Mouse (Mus musculus) ES-Bruce4 (cell line): Measurements from ENCODE around the gene Cfap54. TPM values are rescaled to one million over a fixed set of nuclear protein-coding genes. Genes with fewer than 3 reads are reported as not detected.
A peak's percentile ranks its signal among the peaks of the same experiment; 100 is the strongest.

ENCODE experiments used
- H3K27ac ChIP-seq: 2 replicates; pipeline ENCODE4 v1.5.1; 2012; ENCODE audit warnings: low read length, inconsistent platforms; ENCODE audit not compliant: insufficient read depth
- H3K27me3 ChIP-seq: 2 replicates; pipeline ENCODE4 v1.6.1; 2012; ENCODE audit warnings: mild to moderate bottlenecking, low read length, inconsistent platforms; ENCODE audit not compliant: control insufficient read depth, poor library complexity, insufficient read depth, severe bottlenecking
- H3K36me3 ChIP-seq: 2 replicates; pipeline ENCODE4 v1.6.1; 2012; ENCODE audit warnings: inconsistent platforms, mild to moderate bottlenecking, low read length, moderate library complexity; ENCODE audit not compliant: control insufficient read depth, poor library complexity, insufficient read depth, severe bottlenecking
- H3K4me1 ChIP-seq: one replicate; pipeline ENCODE4 v1.8.1; 2011; ENCODE audit warnings: low read length; ENCODE audit not compliant: control insufficient read depth, insufficient read depth
- H3K4me3 ChIP-seq: 2 replicates; pipeline ENCODE4 v1.5.1; 2011; ENCODE audit warnings: low read depth, mild to moderate bottlenecking, low read length
- H3K9ac ChIP-seq: 2 replicates; pipeline ENCODE4 v1.6.1; 2012; ENCODE audit warnings: low read depth, mild to moderate bottlenecking, inconsistent platforms; ENCODE audit not compliant: poor library complexity, severe bottlenecking
- H3K9me3 ChIP-seq: replicated peaks from 2 replicates; pipeline ENCODE4 v1.6.1; 2012; ENCODE audit warnings: mild to moderate bottlenecking, low read length, inconsistent platforms; ENCODE audit not compliant: control insufficient read depth, poor library complexity, insufficient read depth, severe bottlenecking
- CTCF ChIP-seq: IDR thresholded peaks from one replicate; pipeline ENCODE4 v1.8.1; 2011; ENCODE audit warnings: low read depth, low read length
- EP300 ChIP-seq: IDR thresholded peaks from 2 replicates; pipeline ENCODE4 v1.6.1; 2011; ENCODE audit warnings: low read depth, low read length; ENCODE audit not compliant: insufficient read depth
- POLR2A ChIP-seq: IDR thresholded peaks from one replicate; pipeline ENCODE4 v1.8.1; 2011; ENCODE audit warnings: low read length; ENCODE audit not compliant: insufficient read depth
- polyA plus RNA-seq: library from polyadenylated mRNA; stranded (reverse); fragments of >200 nt; gene quantifications from 2 replicates; pipeline ENCODE4 v1.2.4, GENCODE M21; 2011; ENCODE audit warnings: low read depth; ENCODE audit not compliant: missing spikeins, insufficient read depth, insufficient read length

Cfap54 gene
- polyA plus RNA-seq, 1 experiment, result not detected

GRCm38 (mm10) chr10:93071753-93072152, 9.7 kb downstream of the Cfap54 start:
- Histone ChIP-seq H3K9me3 (peaks cover 5% of the 10 kb centered on the region), H3K36me3 (no peaks in the 10 kb centered on the region), H3K9ac (no peak overlapping the region), H3K27me3 (no peaks in the 10 kb centered on the region), H3K4me3 (no peak overlapping the region), H3K4me1 (no peaks in the 10 kb centered on the region), H3K27ac (no peak overlapping the region)
- TF ChIP-seq CTCF (no peak), POLR2A (no peak), EP300 (no peak)

GRCm38 (mm10) chr10:93070121-93070898, 11.1 kb downstream of the Cfap54 start:
- Histone ChIP-seq H3K4me1 (no peaks in the 10 kb centered on the region), H3K36me3 (no peaks in the 10 kb centered on the region), H3K9me3 (peaks cover 5% of the 10 kb centered on the region), H3K27me3 (no peaks in the 10 kb centered on the region), H3K27ac (peak overlapping the region; percentile 60), H3K4me3 (no peak overlapping the region), H3K9ac (no peak overlapping the region)
- TF ChIP-seq CTCF (peak; percentile 65), POLR2A (no peak)

DNA sequence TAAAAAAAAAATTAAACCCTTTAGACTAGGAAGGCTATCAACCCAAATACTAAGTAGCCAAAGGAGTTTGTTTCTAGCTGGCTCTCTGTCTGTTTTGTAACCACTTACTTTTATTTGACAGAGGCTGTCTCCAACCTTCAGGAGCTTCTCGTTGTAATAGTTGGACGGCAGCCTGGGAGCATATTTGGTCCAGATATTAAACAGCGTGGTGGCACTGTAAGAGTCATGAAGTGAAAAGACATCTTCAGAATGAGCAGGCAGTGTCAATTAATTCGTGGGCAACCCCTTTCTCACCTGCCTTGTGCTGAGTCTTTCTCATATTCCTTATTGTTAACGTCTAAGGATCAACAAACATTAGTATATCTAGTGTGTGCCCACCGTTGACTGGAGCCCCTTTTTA, 11.7 kb downstream of the Cfap54 start:
- no peaks in the 10 kb centered on the region for H3K27me3 ChIP-seq
- H3K9ac ChIP-seq, result no peak overlapping the region
- H3K9me3 ChIP-seq, result peaks cover 5% of the 10 kb centered on the region
- no peaks in the 10 kb centered on the region for H3K36me3 ChIP-seq
- H3K4me3 ChIP-seq, result no peak overlapping the region
- H3K4me1 ChIP-seq, result no peaks in the 10 kb centered on the region
- TF ChIP-seq POLR2A, result no peak
- no peak for TF ChIP-seq EP300
- TF ChIP-seq CTCF, result no peak
- peak overlapping the region; percentile 60 for H3K27ac ChIP-seq

GRCm38 (mm10) chr10:93069041-93069679, 12.3 kb downstream of the Cfap54 start:
- Histone ChIP-seq H3K9ac (no peak overlapping the region), H3K9me3 (peaks cover 5% of the 10 kb centered on the region), H3K4me3 (no peak overlapping the region), H3K4me1 (no peaks in the 10 kb centered on the region), H3K36me3 (no peaks in the 10 kb centered on the region), H3K27me3 (no peaks in the 10 kb centered on the region), H3K27ac (peak overlapping the region; percentile 61)
- TF ChIP-seq CTCF (no peak), EP300 (peak; percentile 47; the same call in 1 of the 2 replicates)

GRCm38 (mm10) chr10:93064973-93065372, 16.4 kb downstream of the Cfap54 start:
- Histone ChIP-seq H3K36me3 (no peaks in the 10 kb centered on the region), H3K9me3 (peaks cover 5% of the 10 kb centered on the region), H3K27ac (no peak overlapping the region), H3K4me3 (no peak overlapping the region), H3K9ac (no peak overlapping the region), H3K4me1 (no peaks in the 10 kb centered on the region), H3K27me3 (no peaks in the 10 kb centered on the region; the same call in 1 of the 2 replicates)
- TF ChIP-seq CTCF (no peak), EP300 (no peak), POLR2A (no peak)

DNA sequence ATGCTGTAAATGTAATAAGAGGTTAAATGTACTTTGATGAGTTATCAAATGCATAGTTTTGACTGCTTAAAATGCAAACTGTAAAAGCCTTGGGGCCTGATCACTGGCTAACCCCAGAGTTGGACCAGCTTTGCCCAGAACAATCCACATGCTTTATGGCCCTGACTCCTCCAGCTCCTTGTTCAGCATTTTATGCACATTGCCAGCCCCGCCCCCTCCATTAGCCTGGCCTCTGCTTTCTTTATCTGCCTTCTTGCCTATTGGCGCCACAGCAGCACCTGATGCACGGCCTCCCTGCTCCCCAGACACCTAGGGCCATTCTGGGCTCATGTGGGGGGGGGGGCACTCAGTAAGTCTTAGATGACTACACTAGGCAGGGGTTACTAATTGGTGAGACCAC, 17.8 kb downstream of the Cfap54 start:
- H3K27ac ChIP-seq, result no peak overlapping the region
- no peaks in the 10 kb centered on the region; the same call in 1 of the 2 replicates for H3K27me3 ChIP-seq
- no peaks in the 10 kb centered on the region for H3K36me3 ChIP-seq
- H3K4me3 ChIP-seq, result no peak overlapping the region
- H3K4me1 ChIP-seq, result no peaks in the 10 kb centered on the region
- no peak overlapping the region for H3K9ac ChIP-seq
- TF ChIP-seq CTCF (no peak), EP300 (no peak), POLR2A (no peak)
- no peaks in the 10 kb centered on the region; the same call in none of the 2 replicates for H3K9me3 ChIP-seq
